8 mouse cellular contexts compared by ENCODE assay signal in the genomic region with DNA sequence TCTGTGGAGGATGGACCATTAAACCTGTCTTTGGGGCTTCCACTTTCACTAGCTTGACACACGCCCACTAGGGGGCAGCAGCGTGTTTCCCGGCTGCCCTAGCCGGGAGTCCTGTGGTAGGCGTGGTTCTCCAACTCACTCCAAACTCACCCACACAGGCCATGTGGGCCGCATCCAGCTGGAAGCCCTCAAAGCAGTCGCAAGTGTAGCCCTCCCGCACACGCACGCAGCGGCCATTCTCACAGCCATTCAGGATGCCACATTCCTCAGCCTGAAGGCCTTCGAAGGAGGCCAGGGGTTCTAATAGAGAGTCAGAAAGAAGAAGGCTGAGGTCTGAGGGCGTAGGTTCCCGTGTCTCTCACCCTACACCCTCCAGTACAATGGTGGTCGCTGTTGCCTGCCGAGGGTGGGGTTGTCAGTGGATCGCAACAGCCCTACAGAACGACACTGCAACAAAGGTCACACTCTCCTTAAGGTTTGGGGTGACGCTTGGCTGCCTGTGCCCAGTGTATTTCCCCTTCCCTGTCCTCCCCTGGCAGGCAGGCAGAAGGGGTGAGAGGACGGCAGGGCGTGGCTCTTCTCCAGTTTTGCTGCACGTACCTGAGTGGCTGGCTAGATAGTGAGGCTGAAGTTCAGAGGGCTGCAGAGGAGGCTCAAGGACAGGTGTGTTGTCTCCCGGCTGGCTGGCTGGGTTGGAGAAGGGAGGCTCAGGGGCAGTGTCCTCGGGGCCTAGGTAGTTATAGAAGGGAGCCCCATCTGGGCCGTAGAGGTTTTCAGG. TPM values are rescaled to one million over a fixed set of nuclear protein-coding genes. Genes with fewer than 3 reads are reported as not detected.
A peak's percentile ranks its signal among the peaks of the same experiment; 100 is the strongest.
DNase-seq lines count a peak whose midpoint lies in the region; ATAC-seq lines count a peak whose summit lies in the region.

No protein-coding gene starts in this region.

- H3K4me1 ChIP-seq in hindbrain, embryonic 16.5 days (ENCODE audit: control insufficient read depth, insufficient read depth, low read depth, low read length) = peaks cover 3% of the 10 kb centered on the region; the same call in 1 of the 2 replicates

- H3K36me3 ChIP-seq in hindbrain, embryonic 16.5 days (ENCODE audit: control insufficient read depth, insufficient read depth, low read length) = no peaks in the 10 kb centered on the region

- H3K4me2 ChIP-seq in hindbrain, embryonic 16.5 days (ENCODE audit: low read length) = peak overlapping the region; percentile 39

- H3K9ac ChIP-seq in hindbrain, embryonic 16.5 days (ENCODE audit: low read depth, low read length) = no peak overlapping the region; the same call in 1 of the 2 replicates

- 35% methylated on average over 25 of the region's 25 CpGs for WGBS in hindbrain, embryonic 16.5 days

- H3K9me3 ChIP-seq in hindbrain, embryonic 16.5 days (ENCODE audit: control insufficient read depth, low read length) = no peaks in the 10 kb centered on the region

- no peak overlapping the region for H3K4me3 ChIP-seq in hindbrain, embryonic 16.5 days (ENCODE audit: low read length)

- peak; percentile 87 for ATAC-seq in hindbrain, embryonic 16.5 days

- no peak overlapping the region for H3K27ac ChIP-seq in hindbrain, embryonic 16.5 days (ENCODE audit: low read depth, low read length)

- DNase-seq in WW6 (ENCODE audit: low read depth, low spot score) = peak; percentile 72
- DNase-seq in cerebellum, postnatal 36 days = peak; percentile 87 to 93
- DNase-seq in gastrocnemius, adult 18-20 months (ENCODE audit: low spot score) = peak; percentile 86
- DNase-seq in left cerebral cortex, adult 11 months (ENCODE audit: low spot score) = peak; percentile 79
- peak; percentile 94 for DNase-seq in lung, postnatal 36 days
- DNase-seq in retina, postnatal 1 day = peak; percentile 90
- DNase-seq in thymus, postnatal 4 days = peak; percentile 93

- H3K27me3 ChIP-seq in hindbrain, embryonic 16.5 days (replicated peaks; ENCODE audit: control insufficient read depth, insufficient read depth, low read length) = no peaks in the 10 kb centered on the region

RNA-seq across cellular contexts. Expression of gene Isca2, which starts 11.7 kb away (rescaled TPM):
- total RNA-seq in gastrocnemius, adult 18-20 months (2021) = 10 to 100 TPM; 46.8 to 48.2 TPM
- polyA plus RNA-seq in hindbrain, embryonic 16.5 days (2015; fragmentation: Nextera tagmentation; extraction: Ambion mirVana) = 140 and 142 TPM in 2 replicates

RNA-seq across cellular contexts. Expression of gene Npc2, which starts 11.8 kb away (rescaled TPM):
- total RNA-seq in gastrocnemius, adult 18-20 months (2021) = 10 to 100 TPM; 14.8 to 15.8 TPM
- polyA plus RNA-seq in hindbrain, embryonic 16.5 days (2015; fragmentation: Nextera tagmentation; extraction: Ambion mirVana) = 57.6 and 59.6 TPM in 2 replicates
